Mouse (Mus musculus): ENCODE results near the gene Arhgdia.
"Not testable (repeated sequence)": the region's sequence is repeated elsewhere in the genome, so short reads cannot be mapped to it uniquely, and the experiment has no call there.

The Arhgdia gene

GRCm38 (mm10) chr11:120578024-120578693 is 3.3 kb downstream of the Arhgdia start:
- DNase-seq = no peak

- no peak for DNase-seq
Observed at GRCm38 (mm10) chr11:120577211-120578023, 4.0 kb downstream of the Arhgdia start.

GRCm38 (mm10) chr11:120576365-120576981 is 5.0 kb downstream of the Arhgdia start:
- no peak for DNase-seq

GRCm38 (mm10) chr11:120575940-120576339 is 5.5 kb downstream of the Arhgdia start:
- DNase-seq = no peak

- DNase-seq = no peak
Observed at GRCm38 (mm10) chr11:120575046-120575445, 6.4 kb downstream of the Arhgdia start.

GRCm38 (mm10) chr11:120574278-120574600 is 7.2 kb downstream of the Arhgdia start:
- no peak for DNase-seq

- no peak for DNase-seq
Observed at GRCm38 (mm10) chr11:120573585-120574277, 7.7 kb downstream of the Arhgdia start.

- DNase-seq = peak; percentile 100
Observed at GRCm38 (mm10) chr11:120572752-120573584, 8.5 kb downstream of the Arhgdia start, which contains the start of gene P4hb. TSS of gene P4hb (minus strand) at chr11:120573253.

- no peak for DNase-seq
Observed at GRCm38 (mm10) chr11:120572417-120572751, 9.0 kb downstream of the Arhgdia start.

GRCm38 (mm10) chr11:120571754-120572416 is 9.5 kb downstream of the Arhgdia start:
- no peak for DNase-seq

GRCm38 (mm10) chr11:120571122-120571521 is 10.3 kb downstream of the Arhgdia start:
- no peak for DNase-seq

GRCm38 (mm10) chr11:120568324-120568723 is 13.1 kb downstream of the Arhgdia start:
- DNase-seq = no peak

GRCm38 (mm10) chr11:120565114-120565513 is 16.3 kb downstream of the Arhgdia start:
- no peak for DNase-seq

GRCm38 (mm10) chr11:120562949-120563348 is 18.5 kb downstream of the Arhgdia start:
- no peak for DNase-seq

GRCm38 (mm10) chr11:120560952-120561728 is 20.3 kb downstream of the Arhgdia start:
- no peak for DNase-seq

GRCm38 (mm10) chr11:120558843-120559242 is 22.6 kb downstream of the Arhgdia start:
- DNase-seq = not testable (repeated sequence)

- no peak for DNase-seq
Observed at GRCm38 (mm10) chr11:120555260-120555659, 26.2 kb downstream of the Arhgdia start.

GRCm38 (mm10) chr11:120554834-120555233 is 26.6 kb downstream of the Arhgdia start:
- no peak for DNase-seq

GRCm38 (mm10) chr11:120552736-120553135 is 28.7 kb downstream of the Arhgdia start:
- DNase-seq = no peak

GRCm38 (mm10) chr11:120550810-120551440 is 30.5 kb downstream of the Arhgdia start, which contains the start of gene Ppp1r27:
TSS of gene Ppp1r27 (minus strand) at chr11:120551132.
- DNase-seq = no peak

Measured in cerebellum, adult 11 months (tissue).